Mouse (Mus musculus) G1E-ER4 (cell line): ENCODE measurements around the gene Slc35d2. TPM values are rescaled to one million over a fixed set of nuclear protein-coding genes. Genes with fewer than 3 reads are reported as not detected.

ENCODE experiments used
- GATA1 ChIP-seq: IDR thresholded peaks from one replicate; pipeline ENCODE4 v1.8.0; 2012; ENCODE audit warnings: low read length, inconsistent platforms
- polyA plus RNA-seq: library from polyadenylated mRNA; stranded (reverse); fragments of >175 nt; gene quantifications from 2 replicates; pipeline ENCODE4 v1.2.3, GENCODE M21; 2012

Gene Slc35d2
- polyA plus RNA-seq, 1 experiment, result not detected

DNA sequence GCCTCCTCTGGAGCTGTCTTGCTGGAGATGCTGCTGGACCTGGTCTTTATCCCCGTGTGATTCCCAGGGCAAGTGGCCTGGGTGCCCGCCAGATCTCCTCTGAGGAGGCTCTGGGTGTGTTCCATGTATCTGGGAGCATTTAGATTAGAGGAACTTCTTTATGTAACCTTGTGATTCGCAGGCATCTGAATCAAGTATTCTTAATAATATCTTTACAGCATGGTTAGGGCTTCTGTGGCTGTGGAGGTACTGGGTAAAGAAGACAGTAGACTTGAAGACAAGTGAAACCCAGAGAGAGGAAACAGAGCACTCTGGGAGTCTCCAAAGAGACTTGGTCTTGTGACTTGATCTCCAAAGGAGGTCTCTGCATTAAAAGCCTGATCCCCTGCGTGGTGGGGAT lies 40.0 kb downstream of the Slc35d2 start, which contains the start of gene Hsd17b3:
Gene Hsd17b3 (minus strand): TSS at position 101 of the 400 bp plus-strand sequence.
- no peak for TF ChIP-seq GATA1

DNA sequence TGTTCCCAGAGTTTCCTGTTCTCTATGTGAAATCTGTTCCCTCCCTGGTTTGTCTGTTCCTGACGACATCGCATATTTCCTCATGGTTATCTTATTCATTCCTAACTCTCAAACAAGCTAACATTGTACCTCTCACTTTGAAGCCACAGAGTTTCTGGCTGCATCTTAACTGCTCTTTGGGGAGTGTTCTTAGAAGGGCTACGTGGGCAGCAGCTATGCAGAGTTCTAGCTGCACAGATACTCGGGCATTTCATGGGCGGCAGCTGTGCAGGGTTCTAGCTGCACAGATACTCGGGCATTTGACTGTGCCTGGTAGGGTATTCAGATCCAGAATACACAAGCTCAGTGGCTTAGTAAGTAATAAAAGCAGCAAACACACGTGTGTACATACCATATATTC lies 41.1 kb downstream of the Slc35d2 start:
- TF ChIP-seq GATA1, result no peak

DNA sequence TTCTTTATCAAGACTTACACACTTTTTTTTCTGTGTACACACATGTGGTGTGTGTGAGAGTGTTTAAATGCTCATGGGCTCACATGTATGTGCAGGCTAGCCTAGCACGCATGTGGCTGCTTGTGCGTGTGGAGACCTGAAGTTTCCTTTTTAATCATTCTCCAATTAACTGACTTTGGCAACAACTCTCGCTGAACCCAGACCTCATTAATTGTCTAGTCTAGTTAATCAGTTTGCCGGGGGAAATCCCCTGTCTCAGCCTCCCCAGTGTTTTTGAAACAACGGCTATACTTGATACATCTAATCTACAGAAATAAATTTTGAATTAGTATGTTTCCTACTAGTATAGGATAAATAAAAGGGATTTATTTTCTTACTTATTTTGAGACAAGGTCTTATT lies 43.1 kb downstream of the Slc35d2 start:
- TF ChIP-seq GATA1, result no peak

DNA sequence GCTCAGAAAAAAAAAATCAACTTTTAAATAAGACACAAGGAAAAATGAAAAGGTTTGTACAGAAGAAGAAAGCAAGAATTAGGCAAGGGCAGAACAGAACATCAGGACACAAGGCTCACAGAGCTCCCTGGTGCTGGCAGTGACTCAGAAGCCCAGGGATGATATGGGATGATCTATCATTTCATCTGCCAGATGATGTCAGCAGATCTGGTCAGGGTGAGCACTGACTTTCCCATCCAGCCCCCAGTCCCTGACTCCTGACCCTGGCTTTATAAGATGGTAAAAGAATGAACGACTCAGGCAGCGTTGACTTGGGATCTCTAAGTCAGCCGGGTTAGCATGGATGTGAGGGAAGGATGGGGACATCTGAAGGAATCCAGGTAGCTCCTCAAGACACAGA lies 45.8 kb downstream of the Slc35d2 start:
- TF ChIP-seq GATA1, result no peak

DNA sequence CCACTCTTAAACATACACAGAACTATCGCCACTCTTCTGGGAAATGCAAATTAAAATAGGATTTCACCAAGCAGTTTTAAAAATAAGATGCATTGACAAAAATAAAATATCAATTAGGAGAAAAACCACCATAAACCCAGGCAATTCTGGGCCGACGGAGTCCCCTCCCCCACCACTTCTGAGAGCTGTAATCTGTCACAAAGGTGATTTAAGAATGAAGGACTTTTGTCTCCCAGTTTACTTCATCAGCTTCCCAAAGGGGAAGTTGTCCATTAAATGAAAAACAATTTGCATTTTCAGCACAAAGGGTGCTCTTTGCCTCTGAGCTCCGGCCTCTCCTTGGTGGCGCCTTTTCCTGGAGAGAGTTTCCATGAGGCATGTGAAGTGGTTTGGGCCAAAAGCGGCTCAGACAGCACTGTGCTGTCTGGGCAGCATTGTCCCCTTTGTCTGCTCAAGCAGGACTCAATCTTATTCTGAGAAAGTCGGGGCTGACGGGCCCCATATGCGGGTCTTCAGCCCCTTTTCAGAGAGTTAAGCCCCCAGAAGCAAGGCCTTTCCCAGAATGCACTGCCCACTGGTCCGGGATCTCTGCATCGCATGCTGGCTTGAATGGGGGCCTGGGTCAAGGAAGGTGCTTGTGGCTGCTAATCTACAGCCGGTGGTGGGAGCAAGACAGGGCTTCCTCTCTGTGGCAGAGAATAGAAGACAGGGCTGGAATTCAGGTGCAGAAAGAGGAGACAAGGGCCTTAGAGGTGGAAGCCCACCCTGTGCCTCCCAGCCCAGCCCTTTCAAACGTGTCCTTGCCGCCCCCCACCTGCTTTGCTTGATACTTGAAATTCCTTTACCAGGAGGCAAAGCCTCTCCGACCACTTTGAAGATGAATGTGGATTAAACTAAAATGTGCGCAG lies 47.9 kb downstream of the Slc35d2 start:
- TF ChIP-seq GATA1, result no peak

DNA sequence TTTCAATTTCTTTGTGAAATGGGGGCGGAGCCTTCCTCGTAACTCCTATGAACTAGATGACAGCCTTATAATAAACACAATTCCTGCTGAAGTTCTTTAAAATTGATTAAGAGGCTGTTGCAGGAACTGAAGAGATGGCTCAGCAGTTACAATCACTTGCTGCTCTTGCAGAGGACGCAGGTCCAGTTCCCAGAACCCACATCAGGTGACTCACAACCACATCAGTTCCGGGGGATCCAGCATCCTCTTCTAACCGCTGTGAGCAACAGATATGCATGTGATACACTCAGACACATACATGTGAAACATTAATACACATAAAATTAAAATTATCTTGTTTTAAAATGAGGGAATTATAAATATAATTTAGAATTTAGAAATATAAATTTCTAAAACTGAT lies 51.6 kb downstream of the Slc35d2 start:
- no peak for TF ChIP-seq GATA1

DNA sequence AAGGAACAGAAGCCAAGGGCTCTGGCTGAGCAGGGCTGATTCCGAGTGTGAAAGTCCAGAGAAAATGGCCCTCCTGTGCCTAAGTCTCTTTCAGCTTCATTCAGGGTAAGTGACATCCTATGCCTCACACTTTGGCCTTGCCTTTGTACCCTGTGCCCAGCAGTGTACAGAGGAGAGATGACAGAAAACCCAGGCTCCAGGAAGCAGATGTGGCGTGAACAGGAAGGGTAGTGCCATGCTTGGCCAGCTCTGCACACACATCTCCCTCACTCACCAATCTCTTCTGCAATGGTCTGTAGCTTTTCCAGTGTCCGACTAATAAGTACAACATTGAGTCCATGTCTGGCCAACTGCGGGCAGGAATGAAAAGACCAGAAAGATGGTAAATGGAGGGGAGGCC lies 53.1 kb downstream of the Slc35d2 start:
- TF ChIP-seq GATA1, result no peak

DNA sequence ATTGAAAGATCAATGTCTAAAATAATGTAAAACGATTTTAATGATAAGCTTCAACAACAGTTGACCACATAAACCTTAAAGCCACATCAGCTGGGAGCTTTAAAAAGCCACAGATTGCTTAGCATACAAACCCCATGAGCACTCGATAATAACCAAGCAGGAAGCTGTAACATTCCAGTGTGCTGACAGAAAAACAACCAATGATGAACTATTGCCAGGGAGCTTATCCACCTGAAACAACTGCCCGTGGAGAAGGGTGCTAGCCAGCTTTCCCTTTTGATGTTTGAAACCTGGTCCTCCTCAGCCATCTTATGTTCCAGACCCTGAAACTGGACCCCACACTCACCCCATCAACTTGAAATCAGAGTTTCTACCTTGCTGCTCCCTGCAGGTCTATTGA lies 62.5 kb downstream of the Slc35d2 start:
- no peak for TF ChIP-seq GATA1

DNA sequence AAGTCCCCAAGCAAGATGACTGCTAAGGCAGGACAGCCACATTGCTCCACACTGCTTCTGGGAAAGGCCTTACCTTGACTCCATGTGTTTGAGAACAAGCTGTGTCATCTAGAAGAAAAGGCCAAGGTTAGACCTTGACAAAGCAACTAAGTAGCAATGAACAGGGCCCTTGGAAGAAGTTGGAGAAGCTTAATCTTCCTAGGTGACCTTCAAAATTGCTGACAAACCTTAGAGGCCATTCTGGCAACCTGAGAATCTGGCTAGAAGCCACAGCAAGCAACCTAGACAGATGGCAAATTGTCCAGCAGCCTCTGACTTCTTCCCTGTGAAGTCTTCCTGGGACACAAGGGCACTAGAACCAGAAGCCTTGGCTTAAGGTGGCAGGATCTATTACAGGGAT lies 64.9 kb downstream of the Slc35d2 start:
- TF ChIP-seq GATA1, result no peak

DNA sequence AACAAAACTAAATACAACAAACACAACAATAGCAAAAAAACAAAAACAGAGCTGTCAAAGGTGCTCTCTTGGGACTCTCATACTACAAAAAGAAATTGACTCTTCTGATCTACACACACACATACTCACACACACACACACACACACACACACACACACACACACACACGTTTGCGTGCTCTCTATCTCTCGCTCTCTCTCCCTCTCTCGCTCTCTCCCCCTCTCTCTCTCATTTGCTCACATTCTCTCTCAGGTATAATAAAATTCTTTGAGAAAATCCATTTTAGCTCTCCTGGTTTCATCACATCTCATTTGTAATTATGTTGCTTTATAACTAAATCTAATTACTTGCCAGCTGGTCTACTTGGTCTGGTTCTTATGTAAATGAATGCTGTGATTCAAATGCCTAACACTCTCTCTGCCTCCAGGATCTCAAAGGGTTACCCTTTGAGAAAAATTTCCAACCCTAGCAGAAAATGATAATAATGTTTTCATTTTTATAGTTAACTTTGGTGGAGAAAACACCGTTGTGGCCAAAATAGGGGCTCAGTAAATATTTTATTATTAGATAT lies 68.1 kb downstream of the Slc35d2 start:
- no peak for TF ChIP-seq GATA1

DNA sequence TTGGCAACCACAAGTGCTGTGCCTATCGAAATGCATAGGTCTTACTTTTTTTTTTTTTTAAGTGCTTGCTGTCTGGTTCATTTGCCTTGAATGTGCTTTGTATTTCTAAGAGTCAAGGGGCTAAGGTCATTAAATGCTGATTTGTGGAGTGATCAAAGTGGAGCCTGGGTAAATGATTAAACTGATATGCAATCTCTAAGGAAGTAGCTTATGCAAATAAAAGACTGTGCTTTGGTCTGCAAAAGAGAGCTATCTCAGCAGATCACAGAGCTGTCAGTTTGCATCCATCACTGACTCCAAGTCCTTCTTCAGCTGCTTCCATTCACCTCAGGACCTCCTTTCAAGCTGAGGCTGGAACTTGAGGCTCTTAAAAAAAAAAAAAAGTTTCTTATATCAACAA lies 75.2 kb downstream of the Slc35d2 start:
- TF ChIP-seq GATA1, result no peak

DNA sequence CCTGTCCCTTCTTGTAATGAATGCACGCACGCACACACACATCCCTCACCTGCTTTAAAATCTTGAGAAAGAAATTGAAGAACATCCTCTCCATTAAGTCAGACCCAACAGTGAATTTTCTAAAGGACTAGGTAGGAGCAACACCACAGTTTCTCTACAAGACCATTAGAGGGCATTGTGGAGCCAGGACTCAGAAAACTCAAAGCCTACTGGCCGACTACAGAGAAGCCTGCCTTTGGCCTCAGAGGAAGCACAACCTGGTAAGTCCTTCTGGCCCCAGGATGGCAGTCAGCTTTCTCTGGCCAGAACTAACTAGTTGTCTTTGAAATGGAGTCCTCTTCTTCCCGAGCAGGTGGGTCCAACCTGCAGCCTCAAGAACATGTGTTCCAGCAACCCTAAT lies 78.3 kb downstream of the Slc35d2 start:
- TF ChIP-seq GATA1, result no peak

DNA sequence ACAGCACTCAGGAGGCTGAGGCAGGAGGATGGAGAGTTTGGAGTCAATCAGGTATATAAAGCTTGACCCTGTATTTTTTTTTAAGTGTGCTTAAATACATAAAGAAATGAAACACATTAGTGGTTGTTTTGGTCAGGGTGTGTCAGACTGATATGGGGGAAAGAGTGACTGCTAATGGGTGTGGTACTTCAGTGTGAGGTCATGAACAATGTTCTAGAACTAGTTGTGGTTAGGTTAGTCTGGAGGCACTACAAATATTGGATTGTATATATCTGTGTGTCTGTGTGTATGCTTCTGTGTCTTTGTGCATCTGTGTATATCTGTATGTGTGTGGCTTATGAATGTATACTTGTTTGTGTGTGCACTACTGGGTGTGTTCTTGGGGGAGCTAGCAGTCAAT lies 79.6 kb downstream of the Slc35d2 start:
- TF ChIP-seq GATA1, result no peak

DNA sequence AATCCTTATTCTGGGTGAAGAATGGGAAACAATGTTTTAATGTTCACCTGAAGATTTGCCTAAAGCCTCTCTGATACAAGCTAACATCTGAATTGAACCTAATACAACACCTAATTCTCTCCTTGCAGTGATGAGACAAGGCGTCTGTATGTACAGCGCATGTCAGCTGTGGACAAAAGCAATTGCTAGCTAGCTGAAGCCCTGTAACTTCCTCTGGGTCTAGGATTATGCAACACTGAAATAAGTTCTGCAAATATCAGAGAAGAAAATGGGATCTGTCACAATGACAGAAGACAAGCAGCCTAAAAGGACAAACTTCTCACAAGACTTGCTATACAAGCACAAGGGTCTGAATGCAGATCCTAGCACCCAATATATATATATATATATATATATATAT lies 80.7 kb downstream of the Slc35d2 start:
- no peak for TF ChIP-seq GATA1

Other genes starting within 250 kb of the Slc35d2 start
- gene Hsd17b3, start 40.1 kb downstream of the Slc35d2 start, polyA plus RNA-seq, result not detected in 2 replicates
- 8.1 and 9.5 TPM in 2 replicates for gene Zfp367, start 23.8 kb upstream of the Slc35d2 start, polyA plus RNA-seq
- gene Habp4, start 32.5 kb upstream of the Slc35d2 start, polyA plus RNA-seq, result 42.0 and 70.8 TPM in 2 replicates
- 0.12 and 0.23 TPM in 2 replicates for gene Cdc14b, start 145.9 kb upstream of the Slc35d2 start, polyA plus RNA-seq
- 1.3 and 2.0 TPM in 2 replicates for gene Aaed1, start 183.3 kb upstream of the Slc35d2 start, polyA plus RNA-seq
- gene Ctsl, start 241.5 kb upstream of the Slc35d2 start, polyA plus RNA-seq, result 1.3 and 2.2 TPM in 2 replicates